Mouse (Mus musculus) ovary, postnatal 14 days (tissue): ENCODE data around the gene Tnfrsf18.

Source experiments
- DNase-seq: peaks from one replicate; pipeline ENCODE4 v3.0.0; 2022; ENCODE audit warnings: low spot score

The Tnfrsf18 gene

GRCm38 (mm10) chr4:156032856-156033255, 6.9 kb downstream of the Tnfrsf18 start:
- no peak for DNase-seq

- no peak for DNase-seq
Measured at GRCm38 (mm10) chr4:156033476-156034119, 7.6 kb downstream of the Tnfrsf18 start.

GRCm38 (mm10) chr4:156034301-156034700, 8.3 kb downstream of the Tnfrsf18 start:
- DNase-seq: no peak

- no peak for DNase-seq
Measured at GRCm38 (mm10) chr4:156034901-156035300, 8.9 kb downstream of the Tnfrsf18 start.

GRCm38 (mm10) chr4:156044754-156045153, 18.8 kb downstream of the Tnfrsf18 start:
- no peak for DNase-seq

GRCm38 (mm10) chr4:156049779-156050178, 23.8 kb downstream of the Tnfrsf18 start:
- DNase-seq: no peak

GRCm38 (mm10) chr4:156050391-156050980, 24.5 kb downstream of the Tnfrsf18 start:
- no peak for DNase-seq

GRCm38 (mm10) chr4:156053113-156053512, 27.1 kb downstream of the Tnfrsf18 start:
- DNase-seq: no peak

GRCm38 (mm10) chr4:156054130-156054529, 28.2 kb downstream of the Tnfrsf18 start:
- DNase-seq: no peak

- no peak for DNase-seq
Measured at GRCm38 (mm10) chr4:156054606-156055005, 28.6 kb downstream of the Tnfrsf18 start.

- no peak for DNase-seq
Measured at GRCm38 (mm10) chr4:156055173-156055572, 29.2 kb downstream of the Tnfrsf18 start.

GRCm38 (mm10) chr4:156057702-156058101, 31.7 kb downstream of the Tnfrsf18 start:
- no peak for DNase-seq

- DNase-seq: no peak
Measured at GRCm38 (mm10) chr4:156058826-156059225, 32.9 kb downstream of the Tnfrsf18 start.

GRCm38 (mm10) chr4:156059261-156059660, 33.3 kb downstream of the Tnfrsf18 start, which contains the start of gene Ttll10:
TSS of gene Ttll10 (minus strand) at chr4:156059414.
- peak; percentile 28 for DNase-seq

- DNase-seq: peak; percentile 36
Measured at GRCm38 (mm10) chr4:156059713-156060112, 33.7 kb downstream of the Tnfrsf18 start.

GRCm38 (mm10) chr4:156063861-156064509, 38.0 kb downstream of the Tnfrsf18 start:
- DNase-seq: no peak

GRCm38 (mm10) chr4:156064510-156064897, 38.5 kb downstream of the Tnfrsf18 start:
- DNase-seq: no peak

GRCm38 (mm10) chr4:156065156-156065894, 39.4 kb downstream of the Tnfrsf18 start:
- no peak for DNase-seq

- DNase-seq: no peak
Measured at GRCm38 (mm10) chr4:156067256-156067949, 41.4 kb downstream of the Tnfrsf18 start.

GRCm38 (mm10) chr4:156069701-156070100, 43.7 kb downstream of the Tnfrsf18 start:
- DNase-seq: no peak

- no peak for DNase-seq
Measured at GRCm38 (mm10) chr4:156070276-156070675, 44.3 kb downstream of the Tnfrsf18 start.

- DNase-seq: no peak
Measured at GRCm38 (mm10) chr4:156070716-156071115, 44.8 kb downstream of the Tnfrsf18 start.
